Mouse (Mus musculus): ENCODE results near the gene Zdhhc3. TPM values are rescaled to one million over a fixed set of nuclear protein-coding genes. Genes with fewer than 3 reads are reported as not detected.

Zdhhc3 gene
- polyA plus RNA-seq, 1 experiment from 2014 or later = 55.9 TPM

- no peaks in the 10 kb centered on the region for H3K27me3 ChIP-seq (ENCODE audit: control insufficient read depth, insufficient read depth, low read length)
- H3K27ac ChIP-seq (ENCODE audit: low read length) = no peak overlapping the region
- ATAC-seq (ENCODE audit: insufficient number of reproducible peaks, insufficient read depth, low FRiP score, low read depth) = no peak
- WGBS = 82% methylated on average over 2 of the region's 2 CpGs
- no peak overlapping the region for H3K4me2 ChIP-seq (replicated peaks; ENCODE audit: low read depth, low read length)
- no peak overlapping the region for H3K9ac ChIP-seq (replicated peaks; ENCODE audit: low read depth, low read length)
- H3K36me3 ChIP-seq (ENCODE audit: control insufficient read depth, insufficient read depth, low read length) = peaks cover 54% of the 10 kb centered on the region
- H3K9me3 ChIP-seq (ENCODE audit: control insufficient read depth, low read depth, low read length) = no peaks in the 10 kb centered on the region
- no peaks in the 10 kb centered on the region for H3K4me1 ChIP-seq (ENCODE audit: control insufficient read depth, insufficient read depth, low read length)
- no peak overlapping the region for H3K4me3 ChIP-seq (ENCODE audit: low read depth, low read length)
Observed at GRCm38 (mm10) chr9:123124413-123124981, 11.5 kb upstream of the Zdhhc3 start.

- H3K9ac ChIP-seq (replicated peaks; ENCODE audit: low read depth, low read length) = no peak overlapping the region
- 95% methylated on average over 6 of the region's 6 CpGs for WGBS
- no peaks in the 10 kb centered on the region for H3K9me3 ChIP-seq (ENCODE audit: control insufficient read depth, low read depth, low read length)
- H3K36me3 ChIP-seq (ENCODE audit: control insufficient read depth, insufficient read depth, low read length) = peaks cover 56% of the 10 kb centered on the region
- no peak overlapping the region for H3K4me3 ChIP-seq (ENCODE audit: low read depth, low read length)
- no peak overlapping the region for H3K4me2 ChIP-seq (replicated peaks; ENCODE audit: low read depth, low read length)
- no peaks in the 10 kb centered on the region for H3K27me3 ChIP-seq (ENCODE audit: control insufficient read depth, insufficient read depth, low read length)
- no peaks in the 10 kb centered on the region for H3K4me1 ChIP-seq (ENCODE audit: control insufficient read depth, insufficient read depth, low read length)
- no peak overlapping the region for H3K27ac ChIP-seq (ENCODE audit: low read length)
- no peak for ATAC-seq (ENCODE audit: insufficient number of reproducible peaks, insufficient read depth, low FRiP score, low read depth)
Observed at GRCm38 (mm10) chr9:123123571-123124412, 10.8 kb upstream of the Zdhhc3 start.

- no peaks in the 10 kb centered on the region for H3K27me3 ChIP-seq (ENCODE audit: control insufficient read depth, insufficient read depth, low read length)
- H3K4me1 ChIP-seq (ENCODE audit: control insufficient read depth, insufficient read depth, low read length) = no peaks in the 10 kb centered on the region
- no peaks in the 10 kb centered on the region for H3K9me3 ChIP-seq (ENCODE audit: control insufficient read depth, low read depth, low read length)
- H3K4me3 ChIP-seq (ENCODE audit: low read depth, low read length) = no peak overlapping the region
- no peak overlapping the region for H3K4me2 ChIP-seq (replicated peaks; ENCODE audit: low read depth, low read length)
- H3K9ac ChIP-seq (replicated peaks; ENCODE audit: low read depth, low read length) = no peak overlapping the region
- peaks cover 49% of the 10 kb centered on the region for H3K36me3 ChIP-seq (ENCODE audit: control insufficient read depth, insufficient read depth, low read length)
- ATAC-seq (ENCODE audit: insufficient number of reproducible peaks, insufficient read depth, low FRiP score, low read depth) = no peak
- no peak overlapping the region for H3K27ac ChIP-seq (ENCODE audit: low read length)
- WGBS = 90% methylated on average over 3 of the region's 3 CpGs
Observed at GRCm38 (mm10) chr9:123123017-123123416, 10.0 kb upstream of the Zdhhc3 start.

GRCm38 (mm10) chr9:123115566-123115965 lies 2.6 kb upstream of the Zdhhc3 start:
- H3K4me2 ChIP-seq (replicated peaks; ENCODE audit: low read depth, low read length) = no peak overlapping the region
- H3K9me3 ChIP-seq (ENCODE audit: control insufficient read depth, low read depth, low read length) = no peaks in the 10 kb centered on the region
- no peaks in the 10 kb centered on the region for H3K27me3 ChIP-seq (ENCODE audit: control insufficient read depth, insufficient read depth, low read length)
- peaks cover 28% of the 10 kb centered on the region for H3K36me3 ChIP-seq (ENCODE audit: control insufficient read depth, insufficient read depth, low read length)
- WGBS = 100% methylated on average over 1 of the region's 1 CpGs
- no peak for ATAC-seq (ENCODE audit: insufficient number of reproducible peaks, insufficient read depth, low FRiP score, low read depth)
- H3K4me1 ChIP-seq (ENCODE audit: control insufficient read depth, insufficient read depth, low read length) = peaks cover 13% of the 10 kb centered on the region
- H3K9ac ChIP-seq (replicated peaks; ENCODE audit: low read depth, low read length) = no peak overlapping the region
- H3K4me3 ChIP-seq (ENCODE audit: low read depth, low read length) = no peak overlapping the region
- no peak overlapping the region for H3K27ac ChIP-seq (ENCODE audit: low read length)

- H3K4me3 ChIP-seq (ENCODE audit: low read depth, low read length) = peak overlapping the region; percentile 87
- no peaks in the 10 kb centered on the region for H3K27me3 ChIP-seq (ENCODE audit: control insufficient read depth, insufficient read depth, low read length)
- peaks cover 13% of the 10 kb centered on the region for H3K36me3 ChIP-seq (ENCODE audit: control insufficient read depth, insufficient read depth, low read length)
- peak overlapping the region; percentile 94 for H3K4me2 ChIP-seq (replicated peaks; ENCODE audit: low read depth, low read length)
- H3K4me1 ChIP-seq (ENCODE audit: control insufficient read depth, insufficient read depth, low read length) = peaks cover 13% of the 10 kb centered on the region
- no peaks in the 10 kb centered on the region for H3K9me3 ChIP-seq (ENCODE audit: control insufficient read depth, low read depth, low read length)
- 53% methylated on average over 6 of the region's 6 CpGs for WGBS
- ATAC-seq (ENCODE audit: insufficient number of reproducible peaks, insufficient read depth, low FRiP score, low read depth) = no peak
- peak overlapping the region; percentile 97; the same call in 1 of the 2 replicates for H3K27ac ChIP-seq (ENCODE audit: low read length)
- peak overlapping the region; percentile 80; the same call in 1 of the 2 replicates for H3K9ac ChIP-seq (replicated peaks; ENCODE audit: low read depth, low read length)
Observed at GRCm38 (mm10) chr9:123113931-123114330, 926 bp upstream of the Zdhhc3 start.

- H3K27ac ChIP-seq (ENCODE audit: low read length) = no peak overlapping the region
- peak overlapping the region; percentile 87 for H3K4me3 ChIP-seq (ENCODE audit: low read depth, low read length)
- H3K4me2 ChIP-seq (replicated peaks; ENCODE audit: low read depth, low read length) = peak overlapping the region; percentile 94
- no peaks in the 10 kb centered on the region for H3K27me3 ChIP-seq (ENCODE audit: control insufficient read depth, insufficient read depth, low read length)
- H3K9me3 ChIP-seq (ENCODE audit: control insufficient read depth, low read depth, low read length) = no peaks in the 10 kb centered on the region
- no peak for ATAC-seq (ENCODE audit: insufficient number of reproducible peaks, insufficient read depth, low FRiP score, low read depth)
- peaks cover 9% of the 10 kb centered on the region for H3K36me3 ChIP-seq (ENCODE audit: control insufficient read depth, insufficient read depth, low read length)
- H3K4me1 ChIP-seq (ENCODE audit: control insufficient read depth, insufficient read depth, low read length) = peaks cover 13% of the 10 kb centered on the region
- H3K9ac ChIP-seq (replicated peaks; ENCODE audit: low read depth, low read length) = peak overlapping the region; percentile 80; the same call in 1 of the 2 replicates
- WGBS = 42% methylated on average over 8 of the region's 8 CpGs
Observed at GRCm38 (mm10) chr9:123111751-123112221, 1.2 kb downstream of the Zdhhc3 start.

- Histone ChIP-seq H3K4me2 (replicated peaks; ENCODE audit: low read depth, low read length) (no peak overlapping the region), H3K27ac (ENCODE audit: low read length) (no peak overlapping the region), H3K36me3 (ENCODE audit: control insufficient read depth, insufficient read depth, low read length) (peaks cover 4% of the 10 kb centered on the region; the same call in 1 of the 2 replicates), H3K27me3 (ENCODE audit: control insufficient read depth, insufficient read depth, low read length) (no peaks in the 10 kb centered on the region), H3K4me3 (ENCODE audit: low read depth, low read length) (no peak overlapping the region), H3K9ac (replicated peaks; ENCODE audit: low read depth, low read length) (no peak overlapping the region), H3K9me3 (ENCODE audit: control insufficient read depth, low read depth, low read length) (no peaks in the 10 kb centered on the region), H3K4me1 (ENCODE audit: control insufficient read depth, insufficient read depth, low read length) (peaks cover 13% of the 10 kb centered on the region)
- no peak for ATAC-seq (ENCODE audit: insufficient number of reproducible peaks, insufficient read depth, low FRiP score, low read depth)
- WGBS = 84% methylated on average over 7 of the region's 7 CpGs
Observed at GRCm38 (mm10) chr9:123109188-123109587, 3.8 kb downstream of the Zdhhc3 start.

GRCm38 (mm10) chr9:123107186-123107585 lies 5.8 kb downstream of the Zdhhc3 start:
- peaks cover 4% of the 10 kb centered on the region; the same call in 1 of the 2 replicates for H3K36me3 ChIP-seq (ENCODE audit: control insufficient read depth, insufficient read depth, low read length)
- H3K4me2 ChIP-seq (replicated peaks; ENCODE audit: low read depth, low read length) = no peak overlapping the region
- ATAC-seq (ENCODE audit: insufficient number of reproducible peaks, insufficient read depth, low FRiP score, low read depth) = no peak
- no peaks in the 10 kb centered on the region for H3K9me3 ChIP-seq (ENCODE audit: control insufficient read depth, low read depth, low read length)
- WGBS = 85% methylated on average over 4 of the region's 4 CpGs
- no peak overlapping the region for H3K9ac ChIP-seq (replicated peaks; ENCODE audit: low read depth, low read length)
- no peak overlapping the region for H3K4me3 ChIP-seq (ENCODE audit: low read depth, low read length)
- peaks cover 7% of the 10 kb centered on the region; the same call in 1 of the 2 replicates for H3K4me1 ChIP-seq (ENCODE audit: control insufficient read depth, insufficient read depth, low read length)
- no peaks in the 10 kb centered on the region for H3K27me3 ChIP-seq (ENCODE audit: control insufficient read depth, insufficient read depth, low read length)
- no peak overlapping the region for H3K27ac ChIP-seq (ENCODE audit: low read length)
